Mouse (Mus musculus) gastrocnemius, adult 8-10 months (tissue): ENCODE measurements around the gene Acot11. TPM values are rescaled to one million over a fixed set of nuclear protein-coding genes. Genes with fewer than 3 reads are reported as not detected.

Experiments
- DNase-seq, 2 experiments: peaks; one replicate each; pipeline ENCODE4 v3.0.0; 2022; ENCODE audit warnings: low spot score in 2 of 2
- total RNA-seq, 4 experiments: library from RNA; stranded (reverse); gene quantifications; 2 replicates each; pipeline ENCODE4 v1.2.4; 2022

Acot11 gene
- total RNA-seq, result 10 to 100 TPM in 2 of 4 experiments, 1 to 10 TPM in 2; 9.1 to 12.9 (median 10.1) TPM

DNA sequence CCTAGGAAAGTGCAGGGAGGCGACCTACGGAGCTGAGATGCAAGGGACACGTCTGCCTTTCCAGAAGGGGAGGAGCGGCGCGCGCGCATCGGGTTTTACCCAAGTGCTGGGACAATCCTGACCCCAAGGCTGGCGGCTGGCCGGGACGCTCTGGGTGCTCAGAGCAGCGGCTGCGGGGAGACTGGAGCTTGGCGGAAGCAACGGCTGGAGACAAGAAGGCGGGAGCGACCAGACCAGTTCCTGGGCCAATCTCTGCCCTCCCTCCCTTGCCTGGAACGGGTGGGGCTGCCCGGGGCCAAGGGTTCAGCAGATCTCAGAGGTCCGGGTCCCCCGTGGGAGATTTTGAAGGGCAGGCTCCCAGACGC lies at the start of gene Acot11:
Gene Acot11, minus strand, starts transcription at position 89 of the 365 bp plus-strand sequence.
- DNase-seq, result peak; percentile 14 to 55

DNA sequence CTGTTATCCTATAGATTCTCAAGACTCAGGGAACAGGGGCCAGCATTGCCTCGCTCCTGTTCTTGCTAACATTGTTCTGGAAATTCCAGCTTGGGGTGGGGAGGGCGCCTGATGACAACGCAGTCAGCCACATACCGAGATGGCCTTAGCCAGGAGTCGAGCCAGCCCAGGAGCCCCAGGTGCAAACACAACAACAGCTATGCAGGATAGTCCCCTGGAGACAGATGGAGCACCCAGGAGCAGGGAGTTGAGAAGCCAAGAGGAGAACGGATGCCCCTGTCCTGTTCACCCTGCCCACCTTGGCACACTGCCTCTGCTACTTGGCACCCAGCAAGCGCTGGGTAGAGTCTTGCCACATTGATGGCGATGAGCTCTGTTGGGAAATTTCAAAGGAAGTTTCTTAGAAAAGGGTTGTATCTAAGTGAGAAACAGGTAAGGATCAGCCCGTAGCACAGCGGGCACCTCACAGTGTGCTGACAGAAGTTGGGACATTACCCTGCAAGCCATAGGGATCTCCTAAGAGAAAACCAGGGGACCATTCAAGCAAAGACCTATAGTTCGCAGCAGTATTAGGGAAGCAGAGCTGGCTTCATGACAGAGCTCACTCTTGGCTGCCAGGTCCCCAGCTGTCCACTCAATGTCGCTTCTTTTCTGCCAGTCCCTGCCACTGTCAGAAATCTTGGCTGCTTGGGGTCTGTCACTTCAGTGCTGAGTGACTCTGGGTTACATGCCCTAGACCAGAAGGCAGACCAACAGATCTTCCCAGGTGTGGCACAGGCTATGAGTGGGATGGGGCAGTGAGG lies 43.7 kb upstream of the Acot11 start:
- peak in 1 of 2 experiments; percentile 34 for DNase-seq

DNA sequence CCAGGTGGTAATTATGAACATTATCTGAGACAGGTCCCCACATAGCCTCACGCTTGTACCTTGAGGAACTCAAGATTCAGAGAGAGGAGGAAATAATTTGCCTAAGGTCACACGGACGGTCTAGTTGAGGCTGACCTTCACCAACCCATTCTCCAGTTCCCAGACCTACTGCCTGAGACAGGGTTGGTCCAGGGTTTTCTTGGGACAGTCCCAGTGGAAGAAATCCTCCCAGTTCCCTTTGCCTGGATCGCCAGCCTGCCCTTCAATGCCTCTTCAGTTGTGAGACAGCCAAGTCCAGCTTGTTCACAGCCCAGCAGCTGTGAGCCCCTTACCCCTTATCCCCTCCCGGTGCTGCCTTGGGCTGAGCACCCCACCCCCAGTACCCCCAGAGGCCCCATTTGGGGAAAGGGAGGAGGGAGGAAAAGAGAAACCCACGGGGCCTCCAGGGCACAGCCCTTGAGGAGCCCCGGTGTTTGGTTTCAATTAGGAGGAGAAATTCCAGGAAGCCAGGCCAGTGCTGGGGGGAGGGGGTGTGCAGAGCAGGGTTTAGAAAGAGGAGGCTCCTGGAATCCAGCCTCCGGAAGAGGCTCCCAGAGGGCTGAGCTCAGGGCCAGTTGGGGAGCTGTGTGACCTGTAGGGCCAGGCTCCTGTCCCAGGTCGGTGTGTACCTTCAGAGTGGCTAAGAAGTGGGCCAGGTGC lies 42.9 kb upstream of the Acot11 start:
- DNase-seq, result peak; percentile 71 to 84

DNA sequence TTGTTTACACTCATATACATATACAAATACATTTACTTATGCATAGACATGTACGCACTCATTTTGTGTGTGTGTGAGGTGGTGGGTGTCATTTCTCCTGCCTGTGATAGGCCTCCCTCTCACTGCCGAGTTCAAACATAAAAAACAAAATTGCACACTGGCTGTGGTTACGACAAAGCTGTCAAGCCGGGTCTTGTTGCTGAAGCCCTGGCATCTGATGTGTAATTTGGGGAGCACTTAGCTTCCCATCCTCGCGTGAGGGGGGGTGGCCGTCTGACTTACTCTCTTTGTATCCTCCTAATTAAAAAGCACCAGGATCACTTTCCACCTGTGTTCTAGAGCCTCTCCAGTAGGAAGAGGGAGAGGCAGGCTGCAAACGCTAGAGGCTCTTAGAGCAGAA lies 37.8 kb upstream of the Acot11 start:
- DNase-seq, result no peak

DNA sequence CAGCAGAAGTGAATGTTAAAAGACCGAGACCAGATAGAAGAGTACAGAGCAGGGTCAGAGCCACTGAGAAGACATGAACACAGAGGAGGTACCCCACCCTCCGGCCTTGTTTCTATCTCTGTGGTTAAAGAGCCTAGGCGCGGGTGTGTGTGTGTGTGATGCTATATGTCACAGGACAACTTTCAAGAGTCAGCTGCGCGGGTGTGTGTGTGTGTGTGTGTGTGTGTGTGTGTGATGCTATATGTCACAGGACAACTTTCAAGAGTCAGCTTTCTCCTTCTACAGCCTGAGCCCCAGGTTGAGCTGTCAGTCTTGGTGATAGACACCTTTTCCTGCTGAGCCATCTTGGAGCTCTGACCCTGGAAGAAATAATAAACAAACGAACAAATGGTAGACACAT lies 37.1 kb upstream of the Acot11 start:
- no peak for DNase-seq

DNA sequence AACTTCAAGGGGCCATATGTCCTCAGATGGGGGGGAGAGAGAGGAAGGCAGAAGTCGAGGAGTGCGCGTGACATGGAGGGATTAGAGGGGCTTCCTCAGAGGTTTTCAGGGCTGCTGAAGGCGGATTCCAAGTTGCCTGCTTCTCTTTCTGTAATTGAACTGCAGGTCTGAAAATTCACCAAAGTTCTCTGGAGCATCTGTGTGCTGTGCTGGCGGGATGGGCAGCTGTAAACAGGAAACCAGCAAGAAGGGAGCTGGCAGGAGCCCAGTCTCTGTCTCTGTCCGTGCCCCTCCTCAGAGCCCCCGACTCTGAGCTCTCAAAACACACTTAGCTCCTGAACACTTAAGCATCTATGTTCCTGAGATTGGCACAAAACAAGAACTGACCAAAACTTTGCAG lies 36.5 kb upstream of the Acot11 start:
- no peak for DNase-seq

DNA sequence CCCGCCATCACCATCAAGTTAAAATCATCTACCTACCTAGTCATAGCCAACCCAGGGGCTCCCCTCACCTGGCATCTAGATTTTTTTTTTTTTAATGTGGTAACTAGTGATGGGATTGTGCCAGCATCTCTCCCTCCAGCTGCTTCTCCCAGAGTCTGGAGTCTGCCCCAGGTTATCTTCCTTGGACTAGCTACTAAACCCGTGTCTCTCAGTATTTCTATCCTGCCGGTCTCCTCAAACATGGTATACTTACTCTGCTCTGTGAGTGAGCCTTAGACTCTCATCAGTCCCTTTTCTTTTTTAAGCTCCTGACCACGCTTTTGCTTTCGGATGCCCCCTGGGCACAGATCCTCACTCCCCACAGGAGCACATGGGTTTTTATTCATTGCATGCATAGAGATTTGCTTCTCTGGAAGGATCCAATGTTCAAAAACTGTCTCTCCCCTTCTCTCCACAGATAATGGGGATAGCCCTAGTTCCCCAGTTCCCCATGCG lies 35.9 kb upstream of the Acot11 start:
- DNase-seq, result no peak

DNA sequence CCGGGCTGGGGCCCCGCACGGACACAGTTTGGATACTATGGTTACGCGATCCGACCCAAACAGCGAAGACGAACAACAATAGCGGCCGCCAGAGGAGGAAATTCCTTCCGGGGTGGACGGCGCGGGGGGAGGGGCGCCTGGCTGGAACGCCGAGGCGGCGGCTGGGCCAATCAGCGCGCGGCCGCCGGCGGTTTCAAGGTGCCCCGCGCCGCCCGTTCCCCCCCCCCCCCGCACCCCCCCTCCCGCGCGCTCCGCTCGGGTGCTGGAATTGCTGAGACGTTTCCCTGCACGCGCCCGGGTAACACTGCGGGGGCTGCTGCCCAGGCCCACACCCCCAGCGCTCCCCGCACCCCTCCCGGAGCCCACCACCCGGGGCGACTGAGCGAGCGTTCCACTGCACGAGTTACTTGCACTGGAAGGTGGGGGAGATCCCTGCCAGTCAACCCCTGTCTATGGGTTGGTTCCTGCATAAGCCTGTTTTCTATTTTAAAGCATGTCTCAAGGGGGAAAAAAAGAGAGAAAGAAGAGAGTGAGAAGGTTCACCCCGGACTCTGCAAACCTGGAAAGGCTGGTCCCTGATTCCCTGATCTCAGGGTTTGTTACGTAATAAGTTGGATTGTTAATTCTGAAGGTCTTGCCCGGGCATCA lies 35.3 kb upstream of the Acot11 start:
- DNase-seq, result peak; percentile 87

DNA sequence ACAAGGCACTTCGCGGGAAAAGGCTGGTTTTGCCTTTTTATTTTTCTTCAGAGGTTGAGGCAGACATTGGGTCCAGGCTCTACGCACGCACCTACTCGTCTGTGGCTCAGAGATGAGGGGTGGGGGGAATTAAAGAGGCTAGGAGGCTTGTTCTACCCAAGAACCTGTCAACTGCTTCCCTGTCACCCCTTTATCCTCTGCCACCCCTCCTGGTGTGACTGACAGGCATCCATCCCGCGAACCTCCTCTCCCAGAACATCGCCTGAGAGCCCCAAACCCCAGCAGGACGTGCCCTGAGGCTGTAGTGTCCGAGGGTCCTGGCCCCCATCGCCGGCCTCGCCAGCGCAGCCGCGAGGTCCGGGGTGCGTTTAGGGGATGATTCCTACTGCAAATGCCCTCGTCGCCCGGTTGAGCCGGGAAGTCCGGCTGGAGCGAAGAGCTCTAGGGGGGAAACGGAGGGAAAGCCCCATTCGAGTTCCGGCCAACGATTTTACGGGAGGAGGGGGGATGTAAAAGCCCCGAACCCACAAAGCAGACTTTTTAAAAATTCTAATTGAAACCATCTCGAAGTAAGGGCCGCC lies 34.5 kb upstream of the Acot11 start:
- DNase-seq, result peak; percentile 18 to 24

DNA sequence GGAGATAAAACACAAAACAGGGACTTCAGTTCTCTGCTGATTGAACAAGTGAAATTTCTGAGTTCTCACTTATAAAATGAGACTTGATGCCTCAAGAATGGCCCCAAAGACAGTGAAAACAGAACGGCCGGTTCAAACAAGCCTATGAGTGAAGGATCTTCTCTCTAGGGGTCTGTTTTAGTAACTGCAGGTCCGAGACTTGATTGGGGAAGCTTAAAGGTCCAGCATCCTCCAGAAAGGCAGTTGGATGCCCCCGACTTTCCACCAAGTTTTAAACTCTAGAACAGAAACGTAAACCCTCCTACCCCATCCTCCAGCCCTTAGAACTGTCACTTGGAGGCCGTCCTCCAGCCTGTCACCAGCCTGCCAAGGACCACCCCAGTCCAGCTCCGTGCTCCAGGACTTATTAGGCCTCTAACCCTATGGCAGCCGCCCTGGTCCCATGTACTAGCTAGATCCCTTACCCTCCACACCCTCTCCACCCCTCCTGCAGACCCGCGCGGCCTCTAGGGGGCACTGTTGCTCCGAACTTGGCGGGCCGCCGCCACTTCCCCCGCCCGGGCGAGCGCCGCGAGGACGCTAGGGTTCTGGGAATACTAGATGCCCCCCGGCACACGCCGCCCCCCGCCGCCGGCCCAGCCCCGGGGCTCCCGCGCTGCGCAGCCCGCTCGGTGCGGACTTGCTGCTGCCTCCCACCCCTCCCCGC lies 33.9 kb upstream of the Acot11 start:
- peak; percentile 88 to 89 for DNase-seq

DNA sequence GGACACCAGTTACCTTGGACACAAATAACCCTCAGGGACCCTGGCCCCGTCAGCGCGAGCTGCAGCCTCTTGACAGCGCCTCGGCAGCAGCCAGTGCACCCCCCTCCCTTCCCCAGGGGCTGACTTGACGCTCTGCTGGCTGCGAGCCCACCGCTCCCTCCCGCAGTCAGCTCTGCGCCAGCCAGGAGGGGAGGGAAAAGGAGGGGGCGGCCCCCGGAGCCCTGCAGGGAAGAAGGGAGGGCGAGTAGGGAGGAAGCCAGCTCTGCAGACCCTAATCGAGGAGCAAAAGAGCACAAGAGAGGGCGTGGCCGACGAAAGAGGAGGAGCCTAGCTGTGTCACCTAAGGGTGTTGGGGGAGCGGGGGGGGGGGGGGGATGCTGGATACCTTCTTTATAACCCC lies 33.2 kb upstream of the Acot11 start:
- peak; percentile 51 to 69 for DNase-seq

DNA sequence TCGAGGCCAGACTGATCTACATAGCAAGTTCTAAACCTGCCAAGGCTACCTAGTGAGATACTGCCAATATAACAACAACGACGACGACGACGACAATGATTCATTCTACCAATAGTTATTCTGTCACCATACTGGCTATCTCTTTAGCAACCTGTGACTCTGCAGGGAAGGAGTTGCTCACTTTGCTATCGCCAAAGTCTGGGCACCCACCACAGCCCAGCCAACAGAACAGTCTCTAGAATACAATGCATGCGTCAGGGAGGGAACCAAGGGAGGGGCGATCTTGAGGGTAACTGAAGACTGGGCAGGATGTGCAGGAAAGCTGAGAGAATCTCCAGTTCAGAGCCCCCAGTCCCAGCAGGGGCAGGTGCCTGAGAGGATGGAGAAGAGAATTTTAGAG lies 32.6 kb upstream of the Acot11 start:
- no peak for DNase-seq

DNA sequence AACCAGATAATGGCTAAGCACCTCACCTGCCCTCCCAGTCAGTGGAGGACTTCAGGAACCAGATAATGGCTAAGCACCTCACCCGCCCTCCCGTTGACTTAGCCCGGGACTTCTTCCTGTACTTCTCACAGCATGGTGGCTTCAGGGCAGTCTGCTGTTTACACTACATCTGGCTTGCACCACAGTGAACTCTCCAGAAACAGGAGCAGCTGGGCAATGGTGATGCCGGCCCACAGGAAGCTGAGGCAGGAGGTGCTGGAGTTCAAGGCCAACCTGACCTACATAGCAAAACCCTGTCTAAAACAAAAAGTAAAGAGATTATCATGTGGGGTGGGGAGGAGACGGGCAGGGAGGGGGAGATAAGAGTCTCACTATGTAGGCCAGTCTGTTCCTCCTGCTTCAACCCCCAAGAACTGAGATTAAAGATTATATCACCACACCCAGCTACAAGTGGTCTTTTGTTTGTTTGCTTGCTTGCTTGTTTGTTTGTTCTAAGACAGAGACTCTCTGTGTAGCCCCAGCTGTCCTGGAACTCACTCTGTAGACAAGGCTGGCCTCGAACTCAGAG lies 25.8 kb upstream of the Acot11 start:
- no peak for DNase-seq

DNA sequence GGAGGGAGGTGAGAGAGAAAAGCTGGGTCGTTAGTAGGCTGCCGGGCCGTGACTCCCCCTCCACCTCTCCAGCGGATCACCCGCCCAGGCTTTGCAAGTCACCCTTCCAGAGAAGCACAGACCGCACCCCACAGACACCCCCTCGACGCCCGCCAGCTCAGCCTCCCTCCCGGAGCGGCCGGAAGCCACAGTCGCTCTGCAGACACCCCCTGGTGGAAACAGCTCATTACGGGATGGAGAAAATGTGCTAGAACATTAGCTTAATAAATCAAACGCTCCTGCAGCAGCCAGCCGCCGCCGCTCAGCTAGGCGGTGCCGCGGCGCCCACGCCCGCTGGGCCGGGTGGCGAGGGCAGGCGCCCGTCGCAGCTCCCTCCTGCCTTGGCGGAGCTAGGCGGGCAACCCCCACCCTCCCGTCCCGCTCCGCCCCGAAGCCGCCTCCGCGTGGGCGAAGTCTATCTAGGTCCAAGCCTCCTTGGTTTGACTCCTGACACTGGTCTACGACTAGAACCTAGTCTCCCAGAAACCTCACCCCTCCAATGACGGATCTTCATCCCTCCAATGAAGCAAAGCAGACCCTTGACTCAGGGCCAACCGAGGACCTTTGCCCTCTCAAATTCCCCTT lies 23.1 kb upstream of the Acot11 start:
- peak; percentile 42 to 56 for DNase-seq

DNA sequence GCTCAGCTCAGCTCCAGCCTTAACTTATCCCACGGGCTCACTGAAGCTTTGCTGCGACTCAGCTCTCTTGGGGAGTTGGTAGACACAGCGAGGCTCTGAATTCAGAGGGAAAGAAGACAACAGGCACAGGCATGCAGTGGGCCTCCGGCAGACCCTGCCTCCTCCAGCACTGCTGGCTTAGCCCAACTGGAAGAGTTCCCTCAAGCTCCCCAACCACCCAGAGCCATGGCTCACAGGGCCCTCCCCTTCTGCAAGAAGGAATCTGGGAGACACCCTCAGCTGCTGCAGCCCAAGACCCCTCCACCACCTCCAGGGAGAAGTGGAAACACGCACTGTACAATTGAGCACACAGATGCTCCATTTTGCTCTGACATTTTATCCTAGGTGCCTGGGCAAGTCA lies 20.4 kb upstream of the Acot11 start:
- no peak for DNase-seq

DNA sequence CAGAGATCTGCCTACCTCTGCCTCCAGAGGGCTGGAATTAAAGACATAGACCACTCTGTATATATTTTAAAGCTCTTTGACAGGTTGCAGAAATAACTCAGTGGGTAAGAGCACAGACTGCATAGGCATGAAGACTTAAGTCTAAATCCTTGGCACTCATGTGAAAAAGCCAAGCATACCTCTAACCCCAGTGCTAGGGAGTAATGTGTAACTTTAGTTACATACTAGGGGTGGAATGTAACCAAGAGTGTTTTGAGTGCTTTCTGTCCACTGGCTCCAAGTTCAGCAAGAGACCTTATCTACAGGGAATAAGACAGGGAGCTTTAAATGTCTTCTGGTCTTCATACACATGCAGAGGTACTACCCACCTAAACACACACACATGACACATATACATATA lies 14.6 kb upstream of the Acot11 start:
- DNase-seq, result no peak

DNA sequence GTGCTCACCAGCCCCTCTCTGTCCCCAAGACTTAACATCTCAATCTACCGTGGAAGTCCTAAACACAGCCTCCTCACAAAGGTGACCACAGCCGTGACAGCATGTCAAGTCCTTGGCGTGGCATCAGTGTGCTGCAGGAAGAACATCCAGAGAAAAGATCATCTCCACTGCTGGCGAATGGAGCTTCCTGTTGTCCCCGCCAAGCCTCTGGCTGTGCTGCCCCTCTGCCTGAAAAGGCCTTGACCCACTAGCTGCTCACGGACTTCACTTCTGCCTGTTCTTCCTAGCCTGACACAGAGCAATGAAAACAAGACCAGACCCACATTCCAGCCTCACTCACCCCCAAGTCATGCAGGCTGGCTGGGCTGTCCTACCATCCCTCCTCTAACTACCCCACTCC lies 13.5 kb upstream of the Acot11 start:
- DNase-seq, result no peak

DNA sequence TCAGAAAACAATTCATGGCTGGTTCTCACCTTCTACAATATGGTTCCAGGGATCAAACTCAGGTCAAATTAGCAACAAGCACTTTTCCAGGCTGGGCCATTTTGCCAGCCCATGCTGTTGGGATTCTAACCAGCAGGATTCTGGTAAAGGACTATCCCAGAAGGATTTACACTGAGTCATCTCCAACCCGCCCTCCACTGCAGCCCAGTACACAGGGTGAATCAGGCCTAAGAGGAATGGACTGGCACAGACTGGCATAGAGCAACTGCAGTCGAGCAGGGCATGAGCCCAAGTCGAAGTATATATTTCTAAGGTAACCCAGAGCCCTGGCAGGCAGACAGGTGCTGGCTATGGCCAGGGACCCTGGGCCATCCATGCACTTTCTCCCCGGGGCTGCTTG lies 12.2 kb upstream of the Acot11 start:
- no peak for DNase-seq

DNA sequence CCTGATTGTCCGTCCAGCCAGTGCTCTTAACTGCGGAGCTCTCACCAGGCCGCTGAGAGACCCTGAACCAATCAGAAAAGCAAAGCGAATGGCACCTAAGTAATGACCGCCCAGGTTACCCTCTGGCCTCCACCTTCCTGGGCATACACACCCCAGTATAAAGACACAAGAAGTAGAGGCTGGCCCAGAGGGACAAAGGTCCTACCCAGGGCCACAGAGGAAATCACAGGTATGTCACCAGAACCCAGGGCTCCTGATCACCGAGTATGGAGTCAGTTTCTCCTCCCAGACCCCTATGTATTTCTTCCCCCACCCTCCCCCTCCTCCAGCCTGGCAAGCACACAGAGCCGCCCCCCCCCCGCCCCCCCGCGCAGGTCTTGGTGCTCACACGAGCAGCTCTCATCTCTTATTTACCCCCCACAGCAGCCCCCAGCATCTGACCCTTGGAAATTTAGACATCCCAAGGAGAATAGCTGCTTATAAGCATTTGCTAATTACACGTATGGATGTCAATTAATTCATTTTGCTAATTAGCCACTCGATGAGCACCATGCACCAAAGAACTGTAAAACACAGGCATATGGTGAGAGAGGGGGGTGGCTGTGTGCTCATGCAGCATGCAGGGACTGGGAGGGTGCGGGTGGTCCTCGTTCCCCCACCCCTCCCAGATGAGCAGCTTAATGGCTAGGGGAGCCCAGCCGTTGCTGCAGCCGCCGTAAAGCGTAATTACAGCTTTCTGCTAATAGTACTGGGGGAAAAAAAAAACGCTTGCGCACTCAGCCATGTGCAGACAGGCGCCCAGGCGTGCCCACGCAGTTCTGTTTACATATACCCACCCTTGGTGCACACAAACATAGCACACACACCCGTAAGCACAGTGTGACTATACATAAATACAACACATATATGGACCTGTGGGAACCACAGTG lies 10.9 kb upstream of the Acot11 start:
- no peak for DNase-seq
